Mouse (Mus musculus) lung, embryonic 14.5 days (tissue): Measurements from ENCODE around the gene Slc12a3. TPM values are rescaled to one million over a fixed set of nuclear protein-coding genes. Genes with fewer than 3 reads are reported as not detected.
A peak's percentile ranks its signal among the peaks of the same experiment; 100 is the strongest.

Experiments used
- ATAC-seq: fragments of 200-750 bp; cut with Nextera tagmentation; 2 replicates; pipeline ENCODE4 v1.8.0; 2017; ENCODE audit warnings: mild to moderate bottlenecking, moderate TSS enrichment, moderate library complexity; ENCODE audit not compliant: insufficient read depth
- DNase-seq: peaks from one replicate; pipeline ENCODE4 v3.0.0-alpha.2; 2015
- H3K27ac ChIP-seq: fragments of 300-500 bp; sonication (generic); 2 replicates; pipeline ENCODE4 v1.5.1; 2014; ENCODE audit warnings: low read depth, mild to moderate bottlenecking, moderate library complexity
- H3K27me3 ChIP-seq: fragments of 300-500 bp; sonication (generic); 2 replicates; pipeline ENCODE4 v1.6.1; 2014; ENCODE audit warnings: low read length, control low read depth; ENCODE audit not compliant: insufficient read depth
- H3K36me3 ChIP-seq: fragments of 300-500 bp; sonication (generic); 2 replicates; pipeline ENCODE4 v1.6.1; 2014; ENCODE audit warnings: control low read depth; ENCODE audit not compliant: insufficient read depth
- H3K4me1 ChIP-seq: fragments of 300-500 bp; sonication (generic); 2 replicates; pipeline ENCODE4 v1.6.1; 2014; ENCODE audit warnings: antibody characterized with exemption, control low read depth; ENCODE audit not compliant: insufficient read depth
- H3K4me2 ChIP-seq: fragments of 300-500 bp; sonication (generic); 2 replicates; pipeline ENCODE4 v1.6.1; 2014; ENCODE audit warnings: mild to moderate bottlenecking
- H3K4me3 ChIP-seq: fragments of 300-500 bp; sonication (generic); 2 replicates; pipeline ENCODE4 v1.5.1; 2014; ENCODE audit warnings: low read depth, low read length
- H3K9ac ChIP-seq: fragments of 300-500 bp; sonication (generic); 2 replicates; pipeline ENCODE4 v1.6.1; 2014
- H3K9me3 ChIP-seq: fragments of 300-500 bp; sonication (generic); 2 replicates; pipeline ENCODE4 v1.6.1; 2016; ENCODE audit warnings: low read depth, low read length, control low read depth
- CTCF ChIP-seq: IDR thresholded peaks from 2 replicates; pipeline ENCODE4 v1.5.1; 2016; ENCODE audit warnings: antibody characterized with exemption, low read depth
- WGBS: fragments of 180-500 bp; shearing (Covaris S2); extraction: QIAGEN DNeasy Blood & Tissue Kit; methylation state at CpG from one replicate; pipeline ENCODE4 v1.1.7; 2014; 5-methylcytosine and 5-hydroxymethylcytosine counted together
- polyA plus RNA-seq: library from polyadenylated mRNA; unstranded; fragments of >200 nt; fragmentation: Nextera tagmentation; extraction: Ambion mirVana; gene quantifications from 2 replicates; pipeline ENCODE4 v1.2.1, GENCODE M21; 2014

Slc12a3 gene
- polyA plus RNA-seq, 1 experiment from 2014 or later: not detected

DNA sequence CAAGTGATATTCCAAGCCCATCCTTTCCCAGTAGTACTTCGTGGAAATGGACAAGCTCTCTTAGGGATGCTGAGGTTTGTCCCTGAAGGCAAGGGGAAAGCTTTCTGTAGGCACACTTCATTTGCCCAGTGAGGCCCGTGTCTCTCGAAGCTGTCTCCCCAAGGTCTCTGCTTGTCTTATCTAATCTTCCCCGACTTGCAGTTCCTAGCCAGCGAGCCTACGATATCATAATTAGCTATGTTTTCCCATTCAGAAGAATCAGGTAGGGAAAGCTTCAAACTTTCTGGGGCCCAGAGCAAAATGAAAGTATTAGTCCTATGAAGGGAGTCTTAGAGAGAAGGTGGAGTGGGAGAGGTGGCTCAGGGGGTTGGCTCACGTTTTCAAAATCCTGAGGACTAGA, 55.2 kb downstream of the Slc12a3 start:
- H3K4me1 ChIP-seq: peaks cover 6% of the 10 kb centered on the region; the same call in 1 of the 2 replicates
- H3K9me3 ChIP-seq: no peaks in the 10 kb centered on the region
- H3K36me3 ChIP-seq: peaks cover 2% of the 10 kb centered on the region; the same call in 1 of the 2 replicates
- ATAC-seq (no peak), DNase-seq (no peak)
- no peak overlapping the region for H3K4me3 ChIP-seq
- 79% methylated on average over 7 of the region's 7 CpGs for WGBS
- H3K27me3 ChIP-seq: no peaks in the 10 kb centered on the region
- no peak for TF ChIP-seq CTCF
- no peak overlapping the region for H3K9ac ChIP-seq
- H3K27ac ChIP-seq: no peak overlapping the region
- no peak overlapping the region for H3K4me2 ChIP-seq

DNA sequence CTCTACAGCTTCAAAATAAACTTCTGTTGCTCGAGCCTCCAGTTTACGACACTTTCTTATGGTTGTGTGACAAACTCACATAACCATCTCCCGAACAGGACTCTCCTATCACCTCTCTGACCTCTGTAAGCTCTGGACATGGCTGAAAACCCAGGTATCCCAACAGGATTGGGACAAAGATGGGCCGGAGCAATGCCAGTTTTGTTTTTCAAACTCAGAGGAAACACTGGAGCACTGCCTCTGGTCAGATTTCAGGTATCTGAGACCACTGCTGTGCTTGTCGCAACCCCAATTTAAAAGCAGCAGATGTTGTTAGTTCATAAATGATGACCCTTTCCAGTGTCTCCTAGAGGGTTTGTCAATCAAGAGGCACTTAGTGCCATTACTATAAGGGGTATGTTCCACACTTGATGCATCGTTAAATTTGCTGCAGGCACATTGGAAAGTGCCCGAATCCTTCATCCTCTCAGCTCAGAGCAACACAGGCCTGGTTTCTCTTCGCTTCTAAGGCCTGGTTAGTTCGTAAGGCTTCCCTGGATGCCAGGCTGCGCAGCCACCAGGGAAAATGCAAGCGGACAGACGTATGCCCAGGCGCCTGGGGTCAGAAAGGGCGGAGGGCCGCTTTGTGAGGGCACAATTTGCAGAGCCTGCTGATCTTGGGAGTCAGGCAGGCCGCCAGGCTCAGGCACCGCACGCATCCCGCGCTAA, 56.7 kb downstream of the Slc12a3 start:
- Histone ChIP-seq H3K4me3 (peak overlapping the region; percentile 91), H3K9me3 (no peaks in the 10 kb centered on the region), H3K27ac (peak overlapping the region; percentile 85), H3K4me2 (peak overlapping the region; percentile 89), H3K36me3 (peaks cover 17% of the 10 kb centered on the region), H3K27me3 (no peaks in the 10 kb centered on the region), H3K9ac (peak overlapping the region; percentile 84), H3K4me1 (peaks cover 6% of the 10 kb centered on the region; the same call in 1 of the 2 replicates)
- ATAC-seq (no peak), DNase-seq (no peak)
- TF ChIP-seq CTCF: 0 out of 2 replicates have a peak, but pooled peaks have one; percentile 3
- 26% methylated on average over 20 of the region's 20 CpGs for WGBS

DNA sequence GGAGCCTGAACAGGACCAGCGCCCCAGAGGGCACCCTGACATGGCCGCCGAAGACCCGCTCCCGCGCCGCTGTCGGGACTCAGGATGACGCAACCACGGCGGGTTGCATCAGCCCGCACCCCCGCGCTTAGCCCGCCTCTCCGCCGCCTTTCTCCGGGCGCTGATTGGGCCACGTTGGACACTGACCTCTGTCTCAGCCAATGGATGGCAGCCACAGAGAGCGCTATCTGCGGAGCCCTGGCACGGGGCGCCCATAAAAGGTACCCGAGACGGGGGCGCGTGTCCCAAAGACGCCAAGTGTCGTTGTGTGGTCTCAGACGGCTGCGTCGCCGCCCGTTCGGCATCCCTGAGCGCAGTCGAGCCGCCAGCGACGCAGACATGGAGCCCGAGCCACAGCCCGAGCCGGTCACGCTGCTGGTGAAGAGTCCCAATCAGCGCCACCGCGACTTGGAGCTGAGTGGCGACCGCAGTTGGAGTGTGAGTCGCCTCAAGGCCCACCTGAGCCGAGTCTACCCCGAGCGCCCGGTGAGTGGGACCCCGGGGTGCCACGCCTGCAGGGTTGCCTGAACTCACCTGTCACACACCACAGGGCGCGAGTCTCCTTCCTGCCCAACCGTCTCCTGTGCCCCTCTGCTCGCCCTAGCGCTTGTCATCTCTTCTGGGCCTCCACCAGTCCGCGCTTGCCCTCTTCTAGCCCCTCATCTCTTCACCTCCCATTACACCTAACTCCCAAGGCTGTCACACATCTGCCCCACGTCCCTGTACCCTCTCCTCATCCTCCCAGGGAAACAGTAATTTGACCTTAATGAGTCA, 57.4 kb downstream of the Slc12a3 start, which contains the start of gene Herpud1:
Gene Herpud1, plus strand, starts transcription at position 225 of the 813 bp plus-strand sequence.
- Histone ChIP-seq H3K27me3 (no peaks in the 10 kb centered on the region), H3K36me3 (peaks cover 25% of the 10 kb centered on the region), H3K4me1 (peaks cover 6% of the 10 kb centered on the region; the same call in 1 of the 2 replicates), H3K4me3 (peak within 1 kb of the TSS; percentile 91), H3K4me2 (peak within 1 kb of the TSS; percentile 89), H3K9me3 (no peaks in the 10 kb centered on the region), H3K27ac (peak within 1 kb of the TSS; percentile 91), H3K9ac (peak within 1 kb of the TSS; percentile 84)
- no peak for TF ChIP-seq CTCF
- under 1% methylated on average over 65 of the region's 65 CpGs for WGBS
- DNase-seq (peak; percentile 98), ATAC-seq (peak; percentile 98)

DNA sequence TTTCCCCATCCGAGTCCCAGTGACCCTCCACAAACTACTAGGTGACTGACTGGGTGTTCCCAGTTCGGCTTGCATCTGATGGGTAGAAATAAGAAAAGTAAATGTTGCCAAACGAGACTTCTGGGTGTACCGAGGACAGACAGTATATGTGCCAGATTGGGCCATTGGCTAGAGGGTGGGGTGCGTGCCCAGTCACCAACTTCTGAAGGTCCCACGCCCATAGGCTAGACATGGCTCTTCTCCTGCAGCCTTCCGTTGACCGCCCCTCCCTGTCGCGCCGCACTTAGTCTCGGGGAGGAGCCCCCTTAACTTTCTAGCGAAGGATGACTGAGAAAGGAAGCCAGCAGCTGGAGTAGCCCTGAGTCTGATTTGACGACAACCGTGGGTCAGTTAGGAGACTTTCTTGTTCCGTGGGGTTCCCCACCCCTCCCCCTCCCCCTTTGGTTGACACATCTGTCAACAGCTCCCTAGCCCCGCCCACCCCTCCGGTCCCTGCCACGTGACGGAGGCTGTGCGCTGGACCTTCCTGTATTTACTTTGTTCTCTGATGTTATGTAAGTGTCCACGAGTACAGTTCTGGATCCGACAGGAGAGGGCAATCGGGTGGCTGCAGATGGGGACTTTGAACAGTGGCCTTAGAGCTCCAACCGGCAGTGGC, 58.2 kb downstream of the Slc12a3 start:
- DNase-seq (peak; percentile 86), ATAC-seq (peak; percentile 67)
- Histone ChIP-seq H3K4me3 (peak overlapping the region; percentile 91), H3K4me2 (peak overlapping the region; percentile 89), H3K9ac (peak overlapping the region; percentile 84), H3K36me3 (peaks cover 32% of the 10 kb centered on the region), H3K27ac (peak overlapping the region; percentile 91), H3K4me1 (peaks cover 6% of the 10 kb centered on the region; the same call in 1 of the 2 replicates), H3K27me3 (no peaks in the 10 kb centered on the region), H3K9me3 (no peaks in the 10 kb centered on the region)
- WGBS: under 1% methylated on average over 21 of the region's 25 CpGs
- TF ChIP-seq CTCF: no peak

DNA sequence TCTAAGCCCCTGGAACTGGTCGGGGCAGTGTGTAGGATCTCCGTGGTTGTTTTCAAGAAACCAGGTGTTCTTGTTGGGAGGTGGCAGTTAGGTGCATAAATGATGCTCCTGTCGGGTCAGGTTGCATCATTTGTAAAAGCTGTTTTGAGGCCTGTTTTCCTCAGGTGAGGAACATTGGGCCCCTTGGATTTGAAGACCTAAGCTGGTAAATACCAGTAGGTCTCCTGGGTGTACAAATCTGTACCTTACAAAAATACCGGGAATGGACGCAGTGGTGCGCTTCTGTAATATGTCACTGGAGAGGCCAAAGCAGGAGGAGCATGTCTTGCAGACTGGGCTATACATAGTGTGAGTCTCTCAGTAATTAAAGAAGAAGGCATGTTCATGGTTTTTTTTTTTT, 58.8 kb downstream of the Slc12a3 start:
- peaks cover 38% of the 10 kb centered on the region for H3K36me3 ChIP-seq
- ATAC-seq (no peak), DNase-seq (no peak)
- peak overlapping the region; percentile 91 for H3K27ac ChIP-seq
- no peak for TF ChIP-seq CTCF
- no peaks in the 10 kb centered on the region for H3K9me3 ChIP-seq
- H3K4me2 ChIP-seq: peak overlapping the region; percentile 89
- WGBS: 13% methylated on average over 6 of the region's 6 CpGs
- H3K4me1 ChIP-seq: peaks cover 6% of the 10 kb centered on the region; the same call in 1 of the 2 replicates
- H3K4me3 ChIP-seq: peak overlapping the region; percentile 91
- peak overlapping the region; percentile 84 for H3K9ac ChIP-seq
- H3K27me3 ChIP-seq: no peaks in the 10 kb centered on the region

DNA sequence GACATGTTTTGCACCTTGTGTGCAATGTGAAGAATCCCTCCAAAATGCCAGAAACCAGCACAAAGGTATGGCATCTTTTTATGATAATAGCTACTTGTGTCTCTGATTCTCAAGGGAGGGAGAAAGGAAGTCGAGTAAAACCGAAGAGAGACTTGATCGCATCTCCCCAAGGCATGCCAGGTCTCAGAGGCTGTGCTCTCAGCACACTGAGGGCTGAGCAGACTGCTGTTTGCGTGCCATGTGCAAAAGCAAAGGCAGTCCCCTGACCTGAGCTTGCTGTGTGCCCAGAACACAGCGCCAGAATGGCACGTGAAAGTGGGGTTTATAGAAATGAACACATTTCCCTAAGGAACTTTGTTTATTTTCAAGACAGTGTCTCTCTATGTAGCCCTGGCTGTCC, 60.5 kb downstream of the Slc12a3 start:
- TF ChIP-seq CTCF: no peak
- DNase-seq: no peak
- ATAC-seq: no peak
- Histone ChIP-seq H3K4me1 (peaks cover 6% of the 10 kb centered on the region; the same call in 1 of the 2 replicates), H3K4me3 (no peak overlapping the region), H3K4me2 (no peak overlapping the region), H3K9me3 (no peaks in the 10 kb centered on the region), H3K36me3 (peaks cover 55% of the 10 kb centered on the region), H3K27me3 (no peaks in the 10 kb centered on the region), H3K9ac (no peak overlapping the region), H3K27ac (no peak overlapping the region)
- 92% methylated on average over 6 of the region's 6 CpGs for WGBS
